Mouse (Mus musculus) MEL (cell line): Measurements from ENCODE around the gene Fgd2. TPM values are rescaled to one million over a fixed set of nuclear protein-coding genes. Genes with fewer than 3 reads are reported as not detected.

Experiments
- DNase-seq: peaks from one replicate; pipeline ENCODE4 v3.0.0; 2011; ENCODE audit warnings: low read depth, low spot score
- H3K27ac ChIP-seq: 2 replicates; pipeline ENCODE4 v1.5.1; 2012; ENCODE audit warnings: low read depth, mild to moderate bottlenecking, control low read depth, low read length, moderate library complexity; ENCODE audit not compliant: control insufficient read depth
- H3K27me3 ChIP-seq, 2 experiments: fragments of 150-350 bp in 1 of 2; sonication (generic) in 1 of 2; 2 replicates each; pipeline ENCODE4 v1.6.1; 2012; ENCODE audit warnings: low read length in 2 of 2, mild to moderate bottlenecking in 2 of 2, improper control_type of control experiment in 1 of 2, moderate library complexity in 1 of 2; ENCODE audit not compliant: insufficient read depth in 2 of 2, control insufficient read depth in 1 of 2
- H3K36me3 ChIP-seq, 2 experiments: 2 replicates each; pipeline ENCODE4 v1.6.1; 2012 to 2014; ENCODE audit warnings: low read length in 2 of 2, improper control_type of control experiment in 1 of 2, inconsistent platforms in 1 of 2, mild to moderate bottlenecking in 1 of 2; ENCODE audit not compliant: insufficient read depth in 2 of 2, control insufficient read depth in 1 of 2
- H3K4me1 ChIP-seq, 2 experiments: fragments of 150-350 bp in 1 of 2; sonication (generic) in 1 of 2; 2 replicates each; pipeline ENCODE4 v1.6.1; 2012; ENCODE audit warnings: low read length in 2 of 2, improper control_type of control experiment in 1 of 2, mild to moderate bottlenecking in 1 of 2; ENCODE audit not compliant: insufficient read depth in 2 of 2, control insufficient read depth in 1 of 2
- H3K4me3 ChIP-seq, 2 experiments: fragments of 150-350 bp in 1 of 2; sonication (generic) in 1 of 2; 2 replicates each; pipeline ENCODE4 v1.5.1; 2012; ENCODE audit warnings: low read depth in 2 of 2, low read length in 2 of 2, mild to moderate bottlenecking in 2 of 2, moderate library complexity in 2 of 2, control low read depth in 1 of 2, improper control_type of control experiment in 1 of 2; ENCODE audit not compliant: control insufficient read depth in 1 of 2, insufficient read depth in 1 of 2
- H3K79me2 ChIP-seq: 2 replicates; pipeline ENCODE4 v1.6.1; 2012; ENCODE audit warnings: mild to moderate bottlenecking, low read length, moderate library complexity; ENCODE audit not compliant: control insufficient read depth, poor library complexity, insufficient read depth
- H3K9ac ChIP-seq: 2 replicates; pipeline ENCODE4 v1.6.1; 2012; ENCODE audit warnings: low read depth, mild to moderate bottlenecking, control low read depth, low read length, moderate library complexity; ENCODE audit not compliant: control insufficient read depth, poor library complexity, severe bottlenecking
- H3K9me3 ChIP-seq: fragments of 150-350 bp; sonication (generic); replicated peaks from 2 replicates; pipeline ENCODE4 v1.6.1; 2012; ENCODE audit warnings: mild to moderate bottlenecking, low read length, improper control_type of control experiment, moderate library complexity; ENCODE audit not compliant: insufficient read depth
- CHD1 ChIP-seq: IDR thresholded peaks from 2 replicates; pipeline ENCODE4 v1.6.1; 2012; ENCODE audit warnings: low read depth, mild to moderate bottlenecking, inconsistent platforms, low read length, improper control_type of control experiment
- ELF1 ChIP-seq: IDR thresholded peaks from 2 replicates; pipeline ENCODE4 v1.6.1; 2014; ENCODE audit warnings: low read depth, mild to moderate bottlenecking, inconsistent platforms, low read length, improper control_type of control experiment, moderate library complexity
- EP300 ChIP-seq, 2 experiments: IDR thresholded peaks; 2 replicates each; pipeline ENCODE4 v1.6.1; 2011; ENCODE audit warnings: improper control_type of control experiment in 2 of 2, low read length in 2 of 2, low read depth in 1 of 2, mild to moderate bottlenecking in 1 of 2
- ETS1 ChIP-seq: IDR thresholded peaks from 2 replicates; pipeline ENCODE4 v1.6.1; 2012; ENCODE audit warnings: low read depth, mild to moderate bottlenecking, inconsistent platforms, low read length, improper control_type of control experiment, moderate library complexity
- GABPA ChIP-seq: IDR thresholded peaks from 2 replicates; pipeline ENCODE4 v1.6.1; 2012; ENCODE audit warnings: low read depth, mild to moderate bottlenecking, inconsistent platforms, low read length, improper control_type of control experiment, moderate library complexity
- HCFC1 ChIP-seq: IDR thresholded peaks from 2 replicates; pipeline ENCODE4 v1.6.1; 2012; ENCODE audit warnings: low read depth, mild to moderate bottlenecking, inconsistent platforms, low read length, improper control_type of control experiment, moderate library complexity
- JUND ChIP-seq: IDR thresholded peaks from 2 replicates; pipeline ENCODE4 v1.6.1; 2011; ENCODE audit warnings: low read depth, mild to moderate bottlenecking, improper control_type of control experiment, low read length
- MAZ ChIP-seq: IDR thresholded peaks from 2 replicates; pipeline ENCODE4 v1.6.1; 2012; ENCODE audit warnings: low read depth, mild to moderate bottlenecking, inconsistent platforms, low read length, improper control_type of control experiment
- MEF2A ChIP-seq: IDR thresholded peaks from 2 replicates; pipeline ENCODE4 v1.6.1; 2014; ENCODE audit warnings: low read depth, mild to moderate bottlenecking, inconsistent platforms, low read length, improper control_type of control experiment; ENCODE audit not compliant: poor library complexity, insufficient replicate concordance, severe bottlenecking; ENCODE audit errors: extremely low read depth
- MXI1 ChIP-seq: IDR thresholded peaks from 2 replicates; pipeline ENCODE4 v1.6.1; 2011; ENCODE audit warnings: mild to moderate bottlenecking, low read depth, low read length, improper control_type of control experiment
- NELFE ChIP-seq: IDR thresholded peaks from 2 replicates; pipeline ENCODE4 v1.6.1; 2011; ENCODE audit warnings: low read depth, low read length, improper control_type of control experiment
- NRF1 ChIP-seq: IDR thresholded peaks from 2 replicates; pipeline ENCODE4 v1.6.1; 2014; ENCODE audit warnings: low read depth, mild to moderate bottlenecking, inconsistent platforms, low read length, improper control_type of control experiment, moderate library complexity; ENCODE audit not compliant: poor library complexity, insufficient read depth, severe bottlenecking
- POLR2AphosphoS5 ChIP-seq: IDR thresholded peaks from 2 replicates; pipeline ENCODE4 v1.6.1; 2012; ENCODE audit warnings: low read depth, borderline replicate concordance, mild to moderate bottlenecking, inconsistent platforms, low read length, moderate library complexity, mixed read lengths
- RAD21 ChIP-seq: IDR thresholded peaks from 2 replicates; pipeline ENCODE4 v1.6.1; 2011; ENCODE audit warnings: mild to moderate bottlenecking, low read depth, low read length, improper control_type of control experiment
- RCOR1 ChIP-seq: IDR thresholded peaks from 2 replicates; pipeline ENCODE4 v1.6.1; 2012; ENCODE audit warnings: low read depth, mild to moderate bottlenecking, inconsistent platforms, low read length, improper control_type of control experiment
- TBP ChIP-seq: IDR thresholded peaks from 2 replicates; pipeline ENCODE4 v1.8.0; 2011; ENCODE audit warnings: low read depth, low read length, improper control_type of control experiment
- UBTF ChIP-seq: IDR thresholded peaks from 2 replicates; pipeline ENCODE4 v1.6.1; 2012; ENCODE audit warnings: low read depth, mild to moderate bottlenecking, inconsistent platforms, low read length, improper control_type of control experiment, moderate library complexity, borderline replicate concordance; ENCODE audit not compliant: insufficient read depth
- ZNF384 ChIP-seq: IDR thresholded peaks from 2 replicates; pipeline ENCODE4 v1.6.1; 2012; ENCODE audit warnings: low read depth, mild to moderate bottlenecking, inconsistent platforms, low read length, improper control_type of control experiment
- polyA plus RNA-seq, 2 experiments: library from polyadenylated mRNA; stranded (reverse) in 1 of 2; unstranded in 1 of 2; fragments of >175 nt in 1 of 2; fragments of >200 nt in 1 of 2; gene quantifications; 2 replicates each; pipeline versions ENCODE4 v1.2.1 to v1.2.4; 2012; ENCODE audit warnings: low replicate concordance in 2 of 2, low read depth in 1 of 2; ENCODE audit not compliant: insufficient read length in 2 of 2, insufficient read depth in 1 of 2, missing spikeins in 1 of 2
- total RNA-seq: library from RNA; depleted of rRNA; stranded (reverse); fragments of 300-350 nt; gene quantifications from 2 replicates; pipeline ENCODE4 v1.2.3, GENCODE M21; 2012

Fgd2 gene
- total and polyA plus RNA-seq, 3 experiments, result 0.23 to 0.39 TPM; not detected in 1

- DNase-seq, result no peak
- no peaks in the 10 kb centered on the region for H3K79me2 ChIP-seq
- H3K27me3 ChIP-seq, result peaks cover 2% of the 10 kb centered on the region in 2 experiments; a peak in 2 of 4 replicates
- H3K36me3 ChIP-seq, result peaks cover 0 to 7% of the 10 kb centered on the region in 2 experiments; a peak in 2 of 4 replicates
- H3K9ac ChIP-seq, result no peak overlapping the region
- H3K4me1 ChIP-seq, result peaks cover 0 to 7% of the 10 kb centered on the region in 2 experiments; a peak in 2 of 4 replicates
- H3K9me3 ChIP-seq, result no peaks in the 10 kb centered on the region
- TF ChIP-seq HCFC1 (no peak), MXI1 (no peak), ETS1 (no peak), RCOR1 (no peak), JUND (no peak), NRF1 (no peak), CHD1 (no peak), UBTF (no peak), EP300 (IDR thresholded peaks at IDR 0.05; ENCODE audit: low read depth in 1 of 2, low read length in 2 of 2) (no peak), NELFE (no peak), MAZ (no peak), MEF2A (no peak), POLR2AphosphoS5 (no peak), GABPA (no peak), ZNF384 (no peak), TBP (no peak)
- TF ChIP-seq, all 39 proteins: peak for 0
- no peak overlapping the region for H3K4me3 ChIP-seq
- H3K27ac ChIP-seq, result no peak overlapping the region
Observed at GRCm38 (mm10) chr17:29356479-29356856, 4.2 kb upstream of the Fgd2 start.

GRCm38 (mm10) chr17:29356882-29357281 lies 3.8 kb upstream of the Fgd2 start:
- DNase-seq, result no peak
- Histone ChIP-seq H3K9ac (no peak overlapping the region), H3K9me3 (no peaks in the 10 kb centered on the region), H3K79me2 (no peaks in the 10 kb centered on the region), H3K4me3 (no peak overlapping the region), H3K27me3 (peaks cover 2% of the 10 kb centered on the region in 2 experiments; a peak in 2 of 4 replicates), H3K27ac (no peak overlapping the region), H3K4me1 (peaks cover 0 to 9% of the 10 kb centered on the region in 2 experiments; a peak in 2 of 4 replicates), H3K36me3 (peaks cover 0 to 9% of the 10 kb centered on the region in 2 experiments; a peak in 2 of 4 replicates)
- no peak for TF ChIP-seq RAD21
- TF ChIP-seq CHD1, result no peak
- TF ChIP-seq ELF1, result no peak
